Mouse (Mus musculus): ENCODE measurements around the gene Slc6a4. TPM values are rescaled to one million over a fixed set of nuclear protein-coding genes. Genes with fewer than 3 reads are reported as not detected.

Gene Slc6a4
- polyA plus RNA-seq, 1 experiment = 12.8 TPM

GRCm38 (mm10) chr11:77019539-77019938 lies 21.1 kb downstream of the Slc6a4 start:
- no peak for DNase-seq
- 75% methylated on average over 8 of the region's 8 CpGs for WGBS
- H3K4me3 ChIP-seq (ENCODE audit: insufficient read depth, low read depth, low read length) = no peak overlapping the region
- no peak for TF ChIP-seq CTCF (conservative IDR thresholded peaks at IDR 0.05; ENCODE audit: insufficient read depth, insufficient read length, low read depth, low read length)
- TF ChIP-seq POLR2A (IDR thresholded peaks at IDR 0.05; ENCODE audit: low read depth, low read length) = no peak
- no peaks in the 10 kb centered on the region for H3K27me3 ChIP-seq (replicated peaks; ENCODE audit: control insufficient read depth, insufficient read depth, low read length)
- H3K36me3 ChIP-seq (ENCODE audit: control insufficient read depth, insufficient read depth, low read length) = no peaks in the 10 kb centered on the region
- H3K4me1 ChIP-seq (ENCODE audit: control insufficient read depth, insufficient read depth, low read length) = no peaks in the 10 kb centered on the region
- H3K27ac ChIP-seq (ENCODE audit: insufficient read depth, low read depth, low read length) = no peak overlapping the region

- H3K27ac ChIP-seq (ENCODE audit: insufficient read depth, low read depth, low read length) = no peak overlapping the region
- no peaks in the 10 kb centered on the region for H3K36me3 ChIP-seq (ENCODE audit: control insufficient read depth, insufficient read depth, low read length)
- no peaks in the 10 kb centered on the region for H3K4me1 ChIP-seq (ENCODE audit: control insufficient read depth, insufficient read depth, low read length)
- TF ChIP-seq CTCF (conservative IDR thresholded peaks at IDR 0.05; ENCODE audit: insufficient read depth, insufficient read length, low read depth, low read length) = no peak
- no peak for TF ChIP-seq POLR2A (IDR thresholded peaks at IDR 0.05; ENCODE audit: low read depth, low read length)
- 61% methylated on average over 9 of the region's 9 CpGs for WGBS
- no peak overlapping the region for H3K4me3 ChIP-seq (ENCODE audit: insufficient read depth, low read depth, low read length)
- peak; percentile 43 for DNase-seq
- no peaks in the 10 kb centered on the region for H3K27me3 ChIP-seq (replicated peaks; ENCODE audit: control insufficient read depth, insufficient read depth, low read length)
Observed at GRCm38 (mm10) chr11:77021749-77022396, 23.5 kb downstream of the Slc6a4 start.

GRCm38 (mm10) chr11:77026559-77026958 lies 28.2 kb downstream of the Slc6a4 start:
- WGBS = 78% methylated on average over 3 of the region's 3 CpGs
- Histone ChIP-seq H3K27ac (ENCODE audit: insufficient read depth, low read depth, low read length) (no peak overlapping the region), H3K27me3 (replicated peaks; ENCODE audit: control insufficient read depth, insufficient read depth, low read length) (no peaks in the 10 kb centered on the region), H3K4me1 (ENCODE audit: control insufficient read depth, insufficient read depth, low read length) (no peaks in the 10 kb centered on the region), H3K4me3 (ENCODE audit: insufficient read depth, low read depth, low read length) (no peak overlapping the region), H3K36me3 (ENCODE audit: control insufficient read depth, insufficient read depth, low read length) (no peaks in the 10 kb centered on the region)
- TF ChIP-seq CTCF (conservative IDR thresholded peaks at IDR 0.05; ENCODE audit: insufficient read depth, insufficient read length, low read depth, low read length) (peak; percentile 22; the same call in 1 of the 2 replicates), POLR2A (IDR thresholded peaks at IDR 0.05; ENCODE audit: low read depth, low read length) (no peak)
- DNase-seq = no peak

GRCm38 (mm10) chr11:77028157-77028556 lies 29.8 kb downstream of the Slc6a4 start:
- Histone ChIP-seq H3K4me3 (ENCODE audit: insufficient read depth, low read depth, low read length) (no peak overlapping the region), H3K4me1 (ENCODE audit: control insufficient read depth, insufficient read depth, low read length) (no peaks in the 10 kb centered on the region), H3K27me3 (replicated peaks; ENCODE audit: control insufficient read depth, insufficient read depth, low read length) (no peaks in the 10 kb centered on the region), H3K36me3 (ENCODE audit: control insufficient read depth, insufficient read depth, low read length) (no peaks in the 10 kb centered on the region), H3K27ac (ENCODE audit: insufficient read depth, low read depth, low read length) (no peak overlapping the region)
- DNase-seq = no peak
- no peak for TF ChIP-seq POLR2A (IDR thresholded peaks at IDR 0.05; ENCODE audit: low read depth, low read length)
- no peak for TF ChIP-seq CTCF (conservative IDR thresholded peaks at IDR 0.05; ENCODE audit: insufficient read depth, insufficient read length, low read depth, low read length)
- 88% methylated on average over 3 of the region's 3 CpGs for WGBS

- TF ChIP-seq POLR2A (IDR thresholded peaks at IDR 0.05; ENCODE audit: low read depth, low read length) (no peak), CTCF (conservative IDR thresholded peaks at IDR 0.05; ENCODE audit: insufficient read depth, insufficient read length, low read depth, low read length) (no peak)
- WGBS = 81% methylated on average over 14 of the region's 14 CpGs
- Histone ChIP-seq H3K4me1 (ENCODE audit: control insufficient read depth, insufficient read depth, low read length) (no peaks in the 10 kb centered on the region), H3K27ac (ENCODE audit: insufficient read depth, low read depth, low read length) (no peak overlapping the region), H3K4me3 (ENCODE audit: insufficient read depth, low read depth, low read length) (no peak overlapping the region), H3K36me3 (ENCODE audit: control insufficient read depth, insufficient read depth, low read length) (no peaks in the 10 kb centered on the region), H3K27me3 (replicated peaks; ENCODE audit: control insufficient read depth, insufficient read depth, low read length) (no peaks in the 10 kb centered on the region)
- no peak for DNase-seq
Observed at GRCm38 (mm10) chr11:77031151-77031934, 32.9 kb downstream of the Slc6a4 start.

DNA sequence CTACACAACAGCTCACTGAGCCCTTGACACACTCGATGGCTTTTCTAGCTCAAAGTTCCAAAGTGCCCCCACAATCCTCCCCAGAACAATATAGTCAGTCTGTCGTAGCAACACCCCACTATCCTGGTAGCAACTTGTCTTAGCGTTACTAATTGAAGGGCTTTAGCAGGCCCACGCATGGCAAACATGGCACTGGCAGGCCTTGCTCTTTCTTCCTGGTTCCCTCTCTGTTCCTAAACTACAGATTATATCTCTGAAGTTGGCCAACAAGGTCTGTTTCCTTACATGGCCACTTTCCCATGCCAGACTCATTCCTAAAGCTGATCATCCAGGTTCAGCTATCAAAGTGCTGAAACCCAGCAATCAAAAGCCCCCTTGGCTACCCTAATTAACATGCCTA lies 43.5 kb downstream of the Slc6a4 start:
- H3K4me3 ChIP-seq (ENCODE audit: insufficient read depth, low read depth, low read length) = no peak overlapping the region
- no peaks in the 10 kb centered on the region for H3K27me3 ChIP-seq (replicated peaks; ENCODE audit: control insufficient read depth, insufficient read depth, low read length)
- no peak for DNase-seq
- H3K36me3 ChIP-seq (ENCODE audit: control insufficient read depth, insufficient read depth, low read length) = peaks cover 2% of the 10 kb centered on the region; the same call in 1 of the 2 replicates
- H3K27ac ChIP-seq (ENCODE audit: insufficient read depth, low read depth, low read length) = no peak overlapping the region
- 85% methylated on average over 4 of the region's 4 CpGs for WGBS
- H3K4me1 ChIP-seq (ENCODE audit: control insufficient read depth, insufficient read depth, low read length) = peaks cover 4% of the 10 kb centered on the region; the same call in 1 of the 2 replicates
- TF ChIP-seq CTCF (conservative IDR thresholded peaks at IDR 0.05; ENCODE audit: insufficient read depth, insufficient read length, low read depth, low read length) (no peak), POLR2A (IDR thresholded peaks at IDR 0.05; ENCODE audit: low read depth, low read length) (no peak)

DNA sequence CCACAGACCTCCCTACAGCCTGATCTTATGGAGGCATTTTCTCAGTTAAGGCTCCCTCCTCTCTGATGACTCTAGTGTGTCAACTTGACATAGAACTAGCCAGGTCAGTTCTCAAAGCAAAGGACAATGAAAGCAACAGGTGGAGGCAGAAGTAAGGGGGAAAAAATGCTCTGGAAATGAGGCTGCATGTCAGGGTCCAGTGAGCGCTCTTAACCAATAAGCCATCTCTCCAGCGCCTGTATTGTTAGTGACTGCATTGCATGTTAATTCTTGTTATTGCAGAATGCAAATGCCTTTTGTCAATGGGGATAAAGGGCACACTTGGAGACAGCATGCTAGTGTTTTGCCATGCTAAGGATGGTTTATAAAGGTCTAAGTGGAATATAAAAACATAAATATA lies 44.4 kb downstream of the Slc6a4 start:
- Histone ChIP-seq H3K4me1 (ENCODE audit: control insufficient read depth, insufficient read depth, low read length) (peaks cover 4% of the 10 kb centered on the region; the same call in 1 of the 2 replicates), H3K27ac (ENCODE audit: insufficient read depth, low read depth, low read length) (no peak overlapping the region), H3K4me3 (ENCODE audit: insufficient read depth, low read depth, low read length) (no peak overlapping the region), H3K36me3 (ENCODE audit: control insufficient read depth, insufficient read depth, low read length) (peaks cover 2% of the 10 kb centered on the region; the same call in 1 of the 2 replicates), H3K27me3 (replicated peaks; ENCODE audit: control insufficient read depth, insufficient read depth, low read length) (no peaks in the 10 kb centered on the region)
- WGBS = 56% methylated on average over 2 of the region's 2 CpGs
- no peak for DNase-seq
- TF ChIP-seq CTCF (conservative IDR thresholded peaks at IDR 0.05; ENCODE audit: insufficient read depth, insufficient read length, low read depth, low read length) = no peak
- no peak for TF ChIP-seq POLR2A (IDR thresholded peaks at IDR 0.05; ENCODE audit: low read depth, low read length)

Data from kidney, adult 2 months (tissue).